Mouse (Mus musculus) heart, embryonic 14.5 days (tissue): ENCODE measurements around the gene Layn. TPM values are rescaled to one million over a fixed set of nuclear protein-coding genes. Genes with fewer than 3 reads are reported as not detected.

Experiments
- ATAC-seq: fragments of 200-750 bp; cut with Nextera tagmentation; 2 replicates; pipeline ENCODE4 v1.8.0; 2017; ENCODE audit warnings: low read depth, moderate TSS enrichment; ENCODE audit not compliant: insufficient number of reproducible peaks, insufficient read depth, low FRiP score
- H3K27ac ChIP-seq, 2 experiments: fragments of 200-500 bp in 1 of 2; fragments of 300-500 bp in 1 of 2; sonication (generic) in 1 of 2; replicated peaks in 1 of 2; 2 replicates each; pipeline ENCODE4 v1.5.1; 2012 to 2014; ENCODE audit warnings: low read depth in 2 of 2, low read length in 2 of 2, control low read depth in 1 of 2, mild to moderate bottlenecking in 1 of 2, mixed read lengths in 1 of 2; ENCODE audit not compliant: control insufficient read depth in 1 of 2, insufficient read depth in 1 of 2
- H3K27me3 ChIP-seq: fragments of 300-500 bp; sonication (generic); 2 replicates; pipeline ENCODE4 v1.6.1; 2014; ENCODE audit warnings: mild to moderate bottlenecking, low read length, control low read depth; ENCODE audit not compliant: control insufficient read depth, insufficient read depth
- H3K36me3 ChIP-seq: fragments of 300-500 bp; sonication (generic); 2 replicates; pipeline ENCODE4 v1.6.1; 2014; ENCODE audit warnings: mild to moderate bottlenecking, control low read depth, low read length, mixed read lengths; ENCODE audit not compliant: control insufficient read depth, insufficient read depth
- H3K4me1 ChIP-seq, 2 experiments: fragments of 200-500 bp in 1 of 2; fragments of 300-500 bp in 1 of 2; sonication (generic) in 1 of 2; 2 replicates each; pipeline ENCODE4 v1.6.1; 2012 to 2014; ENCODE audit warnings: low read length in 2 of 2, control low read depth in 1 of 2, mixed read lengths in 1 of 2; ENCODE audit not compliant: control insufficient read depth in 2 of 2, insufficient read depth in 2 of 2
- H3K4me2 ChIP-seq: fragments of 300-500 bp; sonication (generic); 2 replicates; pipeline ENCODE4 v1.6.1; 2014; ENCODE audit warnings: mild to moderate bottlenecking, low read length
- H3K4me3 ChIP-seq, 2 experiments: fragments of 200-500 bp in 1 of 2; fragments of 300-500 bp in 1 of 2; sonication (generic) in 1 of 2; 2 replicates each; pipeline ENCODE4 v1.5.1; 2012 to 2014; ENCODE audit warnings: low read length in 2 of 2, mild to moderate bottlenecking in 2 of 2, control low read depth in 1 of 2, low read depth in 1 of 2, moderate library complexity in 1 of 2; ENCODE audit not compliant: control insufficient read depth in 1 of 2, insufficient read depth in 1 of 2
- H3K9ac ChIP-seq: fragments of 300-500 bp; sonication (generic); 2 replicates; pipeline ENCODE4 v1.6.1; 2014; ENCODE audit warnings: mild to moderate bottlenecking, low read length
- H3K9me3 ChIP-seq: fragments of 300-500 bp; sonication (generic); 2 replicates; pipeline ENCODE4 v1.6.1; 2016; ENCODE audit warnings: low read length, control low read depth; ENCODE audit not compliant: control insufficient read depth
- WGBS: fragments of 180-500 bp; shearing (Covaris S2); extraction: QIAGEN DNeasy Blood & Tissue Kit; methylation state at CpG from one replicate; pipeline ENCODE4 v1.1.7; 2014; 5-methylcytosine and 5-hydroxymethylcytosine counted together
- polyA plus RNA-seq: library from polyadenylated mRNA; unstranded; fragments of >200 nt; fragmentation: Nextera tagmentation; extraction: Ambion mirVana; gene quantifications from 2 replicates; pipeline ENCODE4 v1.2.1, GENCODE M21; 2014

Gene Layn
- 11.5 and 11.6 TPM in 2 replicates for polyA plus RNA-seq

DNA sequence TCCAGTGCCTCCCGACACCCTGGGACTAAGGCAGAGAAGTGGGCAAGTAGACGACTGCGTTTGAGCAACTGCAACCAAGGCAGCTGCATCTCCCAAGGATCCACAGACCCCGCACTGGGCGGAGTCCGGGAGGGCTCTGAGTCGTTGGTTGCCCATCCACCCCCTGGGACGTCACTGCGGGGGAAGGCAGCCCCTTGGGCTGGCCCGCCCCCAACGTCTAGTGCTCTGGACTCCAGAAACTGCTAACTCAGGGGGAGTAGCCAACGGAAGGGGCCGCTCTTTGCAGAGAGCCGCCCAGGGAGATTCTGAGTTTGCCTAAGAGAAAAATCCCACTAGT, at the start of gene Layn:
TSS of gene Layn (minus strand) at position 116 of the 337 bp plus-strand sequence.
- no peaks in the 10 kb centered on the region for H3K9me3 ChIP-seq
- H3K27ac ChIP-seq = peak within 1 kb of the TSS; percentile 29 to 54
- H3K9ac ChIP-seq = peak within 1 kb of the TSS; percentile 71
- under 1% methylated on average over 14 of the region's 14 CpGs for WGBS
- H3K4me3 ChIP-seq = peak within 1 kb of the TSS; percentile 51 to 53
- no peaks in the 10 kb centered on the region for H3K27me3 ChIP-seq
- peak; percentile 94 for ATAC-seq
- no peaks in the 10 kb centered on the region for H3K36me3 ChIP-seq
- peak within 1 kb of the TSS; percentile 82 for H3K4me2 ChIP-seq
- H3K4me1 ChIP-seq = peaks cover 2 to 10% of the 10 kb centered on the region in 2 experiments; a peak in 2 of 4 replicates

DNA sequence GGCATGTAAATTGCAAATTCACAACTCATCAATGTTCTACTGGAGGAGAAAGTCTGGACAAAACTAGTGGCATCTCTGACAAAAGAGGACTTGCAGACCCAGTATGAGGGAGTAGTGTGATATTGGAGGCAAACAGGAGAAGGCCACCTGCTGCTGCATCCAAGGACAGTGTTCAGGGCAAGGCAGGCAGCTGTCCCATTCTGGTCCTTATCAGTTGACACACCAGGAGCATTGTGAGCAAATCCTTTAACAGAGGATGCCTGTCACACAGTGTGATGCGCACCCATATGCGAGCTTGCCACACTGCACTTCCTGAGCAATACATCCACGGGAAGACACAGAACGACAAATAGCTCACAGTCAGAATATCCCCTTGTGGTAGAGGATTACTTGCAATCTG, 37.9 kb upstream of the Layn start:
- Histone ChIP-seq H3K27ac (no peak overlapping the region), H3K4me3 (no peak overlapping the region), H3K36me3 (no peaks in the 10 kb centered on the region), H3K9me3 (no peaks in the 10 kb centered on the region), H3K9ac (no peak overlapping the region), H3K27me3 (no peaks in the 10 kb centered on the region), H3K4me2 (no peak overlapping the region), H3K4me1 (no peaks in the 10 kb centered on the region)
- WGBS = 57% methylated on average over 4 of the region's 4 CpGs
- ATAC-seq = no peak

DNA sequence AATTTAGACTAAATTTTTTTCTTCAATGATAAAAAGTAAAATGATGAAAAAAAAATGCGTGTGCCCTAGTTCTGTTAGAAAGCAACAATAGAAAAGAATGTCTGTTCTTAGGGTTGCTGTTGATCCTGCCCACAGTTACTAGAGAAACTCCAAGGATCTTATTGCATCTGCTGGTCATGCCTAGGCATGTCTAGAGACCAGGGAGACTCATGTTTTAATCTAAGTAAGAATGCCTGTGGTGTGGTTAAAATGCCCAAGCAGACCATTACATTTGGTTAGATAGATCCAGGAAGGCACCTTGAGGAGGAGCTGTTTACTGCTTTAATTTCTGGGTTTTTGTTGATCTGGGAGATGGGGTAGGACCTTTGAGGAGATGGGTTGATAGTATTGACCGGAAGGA, 28.9 kb upstream of the Layn start:
- ATAC-seq = no peak
- H3K4me1 ChIP-seq = peaks cover 2 to 12% of the 10 kb centered on the region in 2 experiments; a peak in 2 of 4 replicates
- no peaks in the 10 kb centered on the region for H3K9me3 ChIP-seq
- H3K27ac ChIP-seq = no peak overlapping the region
- WGBS = 68% methylated on average over 2 of the region's 2 CpGs
- 0 out of 2 replicates have a peak, but pooled peaks cover 3% of the 10 kb centered on the region for H3K27me3 ChIP-seq
- no peaks in the 10 kb centered on the region for H3K36me3 ChIP-seq
- no peak overlapping the region for H3K4me2 ChIP-seq
- H3K9ac ChIP-seq = no peak overlapping the region
- no peak overlapping the region for H3K4me3 ChIP-seq

DNA sequence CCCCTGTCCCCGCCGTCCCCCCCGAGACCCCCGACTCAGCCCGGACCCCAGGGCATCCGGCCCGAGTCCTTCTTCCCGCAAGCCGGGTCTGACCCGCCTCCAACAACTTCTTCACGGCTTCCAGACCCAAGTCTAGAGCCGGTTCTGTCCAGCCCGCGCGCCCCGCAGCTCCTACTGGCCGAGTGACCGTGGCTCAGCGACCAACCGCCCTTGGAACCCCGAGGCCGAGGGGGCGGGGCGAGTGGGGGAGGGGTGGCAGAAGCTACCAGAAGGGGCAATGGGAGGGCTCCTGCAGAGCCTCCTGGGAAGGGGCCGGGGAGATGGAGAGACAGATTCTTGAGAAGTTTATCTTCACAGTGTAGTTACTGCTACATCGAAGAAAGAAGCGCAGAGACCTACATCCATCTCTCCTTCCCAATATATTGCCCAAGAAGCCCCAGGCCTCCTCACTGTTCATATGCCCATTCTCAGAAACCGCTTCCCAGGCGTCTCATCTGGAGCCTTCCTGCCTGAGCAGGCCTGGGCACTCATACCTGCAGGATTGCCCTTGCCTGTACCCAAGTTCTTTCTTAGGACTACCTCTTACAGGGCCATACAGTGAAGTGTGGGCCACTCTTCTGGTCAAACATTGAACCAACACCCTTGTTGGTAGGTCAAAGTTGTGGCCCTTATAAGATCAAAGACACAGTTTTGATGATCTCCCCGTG, 27.1 kb upstream of the Layn start:
- ATAC-seq = no peak

DNA sequence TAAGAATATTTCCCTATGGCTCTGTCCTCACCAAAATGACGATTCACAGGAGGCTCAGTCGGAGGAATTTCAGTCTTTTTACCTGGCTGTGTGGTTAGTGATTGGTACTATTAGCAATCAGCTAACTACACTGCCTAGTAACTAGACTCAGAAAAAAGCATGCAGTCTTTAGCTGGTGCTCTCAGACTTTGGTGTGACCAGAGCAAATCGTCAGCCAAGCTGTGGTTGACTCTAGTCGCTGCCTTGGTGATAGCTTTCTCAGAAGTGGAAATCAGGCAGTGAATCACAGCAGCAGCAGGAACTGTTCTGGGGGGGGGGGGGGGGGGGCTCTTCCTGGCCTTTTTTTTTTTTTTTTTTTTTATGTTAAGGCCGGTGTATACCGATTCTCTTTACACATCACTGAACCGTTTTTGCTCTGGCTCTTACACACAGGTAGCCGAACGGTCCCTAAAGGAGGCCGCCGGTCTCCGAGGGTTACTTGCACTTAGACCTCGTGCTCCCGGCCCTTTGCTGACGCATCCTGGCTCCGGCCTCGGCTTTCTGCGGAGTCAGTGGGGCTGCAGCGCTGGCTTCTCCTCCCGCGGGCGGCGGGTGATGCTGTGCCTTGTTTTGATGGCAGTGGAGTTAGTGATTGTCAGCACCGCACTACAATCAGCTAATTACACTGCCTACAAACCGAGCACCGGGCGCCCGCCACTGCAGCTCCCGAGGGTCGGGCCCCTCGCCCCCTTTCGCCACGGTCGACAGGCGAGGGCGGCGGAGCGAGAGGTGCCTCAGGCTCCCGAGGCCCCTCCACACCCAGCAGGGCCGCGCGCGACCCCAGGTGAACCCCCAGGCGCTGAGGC, 26.3 kb upstream of the Layn start:
- Histone ChIP-seq H3K27ac (no peak overlapping the region), H3K4me1 (peaks cover 2 to 12% of the 10 kb centered on the region in 2 experiments; a peak in 2 of 4 replicates), H3K9me3 (no peaks in the 10 kb centered on the region), H3K4me2 (peak overlapping the region; percentile 100), H3K4me3 (peak overlapping the region; percentile 54 to 61), H3K9ac (peak overlapping the region; percentile 71), H3K27me3 (0 out of 2 replicates have a peak, but pooled peaks cover 6% of the 10 kb centered on the region), H3K36me3 (no peaks in the 10 kb centered on the region)
- ATAC-seq = no peak
- WGBS = 4% methylated on average over 35 of the region's 44 CpGs

More for the DNA sequence above, 27.1 kb upstream of the Layn start:
- Histone ChIP-seq H3K36me3 (no peaks in the 10 kb centered on the region), H3K4me2 (peak overlapping the region; percentile 100), H3K9ac (peak overlapping the region; percentile 71), H3K9me3 (no peaks in the 10 kb centered on the region), H3K27me3 (0 out of 2 replicates have a peak, but pooled peaks cover 6% of the 10 kb centered on the region), H3K27ac (no peak overlapping the region), H3K4me1 (peaks cover 2 to 12% of the 10 kb centered on the region in 2 experiments; a peak in 2 of 4 replicates), H3K4me3 (peak overlapping the region; percentile 54 to 61)
- WGBS = 11% methylated on average over 29 of the region's 30 CpGs

DNA sequence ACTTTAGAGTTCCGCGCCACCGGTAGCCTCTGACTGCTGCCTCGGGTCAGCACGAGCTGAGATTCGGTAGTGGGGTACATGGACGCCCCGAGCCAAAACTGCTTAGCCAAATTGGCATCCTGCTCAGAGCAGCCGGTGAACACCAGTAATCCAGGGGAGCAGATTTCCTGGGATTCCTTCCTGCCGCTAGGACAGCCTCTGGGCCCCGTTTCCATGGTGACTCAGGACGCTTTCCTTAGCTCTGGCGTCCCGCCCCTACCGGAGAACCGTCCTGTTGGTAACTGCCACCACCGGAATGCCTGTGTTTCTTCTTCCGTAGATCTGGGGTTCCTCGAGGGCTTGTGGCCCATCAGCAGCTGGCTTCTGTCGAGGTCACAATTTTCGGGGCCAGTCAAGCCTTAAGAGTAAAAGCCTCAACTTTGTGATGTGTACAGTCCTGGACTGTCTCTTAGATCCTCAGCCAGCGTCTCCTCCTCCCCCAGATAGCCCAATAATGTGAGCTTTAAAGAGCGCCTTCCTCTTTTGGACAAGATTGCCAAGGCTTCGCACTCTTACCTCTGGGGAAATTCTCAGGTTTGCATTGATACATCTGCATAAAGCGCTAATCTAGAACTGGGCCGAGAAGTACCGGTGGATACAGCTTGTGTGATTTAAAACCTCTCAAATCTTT, 25.0 kb upstream of the Layn start, which contains the start of gene 4833427G06Rik:
TSS of gene 4833427G06Rik (minus strand) at position 323 of the 670 bp plus-strand sequence.
- Histone ChIP-seq H3K27me3 (0 out of 2 replicates have a peak, but pooled peaks cover 6% of the 10 kb centered on the region), H3K9ac (peak within 1 kb of the TSS; percentile 40; the same call in 1 of the 2 replicates), H3K4me2 (peak within 1 kb of the TSS; percentile 100), H3K9me3 (no peaks in the 10 kb centered on the region), H3K36me3 (no peaks in the 10 kb centered on the region), H3K4me1 (peaks cover 2 to 12% of the 10 kb centered on the region in 2 experiments; a peak in 2 of 4 replicates), H3K27ac (no peak within 1 kb of the TSS), H3K4me3 (peak within 1 kb of the TSS; percentile 18 to 26)
- WGBS = 12% methylated on average over 27 of the region's 27 CpGs
- no peak for ATAC-seq

DNA sequence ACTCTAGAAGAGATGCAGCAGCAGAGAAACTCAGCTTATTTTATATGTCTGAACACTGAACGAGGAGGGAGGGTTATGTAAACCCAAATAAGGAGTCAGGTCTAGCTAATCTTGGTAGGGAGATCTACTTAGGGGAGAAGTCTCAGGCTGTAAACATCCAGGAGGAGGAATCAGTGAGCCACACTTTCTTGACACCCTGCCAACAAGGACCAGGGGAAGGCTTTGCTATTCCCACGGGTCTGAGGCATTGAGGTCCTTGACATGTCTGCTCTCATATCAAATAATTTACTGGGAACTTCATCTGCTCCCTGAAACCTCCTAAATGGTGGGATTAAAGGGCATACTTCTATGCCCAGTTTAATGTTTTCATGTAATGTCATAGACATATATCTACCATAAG, 19.4 kb upstream of the Layn start:
- H3K4me1 ChIP-seq = no peaks in the 10 kb centered on the region
- no peak overlapping the region for H3K27ac ChIP-seq
- no peak overlapping the region for H3K9ac ChIP-seq
- 0 out of 2 replicates have a peak, but pooled peaks cover 3% of the 10 kb centered on the region for H3K27me3 ChIP-seq
- no peak for ATAC-seq
- no peak overlapping the region for H3K4me2 ChIP-seq
- H3K36me3 ChIP-seq = no peaks in the 10 kb centered on the region
- no peak overlapping the region for H3K4me3 ChIP-seq
- 35% methylated on average over 2 of the region's 2 CpGs for WGBS
- H3K9me3 ChIP-seq = no peaks in the 10 kb centered on the region
